Mouse (Mus musculus) ES-Bruce4 (cell line): ENCODE measurements around the gene Ruvbl2.

Experiments
- CTCF ChIP-seq: IDR thresholded peaks from one replicate; pipeline ENCODE4 v1.8.1; 2011; ENCODE audit warnings: low read depth, low read length
- EP300 ChIP-seq: IDR thresholded peaks from 2 replicates; pipeline ENCODE4 v1.6.1; 2011; ENCODE audit warnings: low read depth, low read length; ENCODE audit not compliant: insufficient read depth

DNA sequence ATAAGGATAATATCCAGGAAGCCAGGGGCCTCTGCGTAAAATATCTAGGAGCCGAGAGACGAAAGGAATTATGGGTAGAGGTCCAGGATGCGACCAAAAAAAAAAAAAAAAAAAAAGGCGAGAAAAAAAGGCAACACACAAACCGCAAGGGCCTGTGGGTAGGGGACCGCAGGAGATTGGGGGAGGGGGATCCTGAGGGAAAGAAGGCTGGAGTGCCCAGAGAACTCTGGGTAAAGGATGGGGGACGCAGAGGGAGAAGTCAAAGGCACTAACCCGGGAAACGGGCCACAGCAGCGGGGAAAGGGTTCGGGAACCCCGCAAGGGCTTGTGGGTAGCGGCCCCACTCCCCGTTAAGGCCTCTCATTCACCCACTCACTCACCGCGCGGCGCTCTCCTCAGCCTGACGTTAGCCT lies 42.8 kb downstream of the Ruvbl2 start:
- TF ChIP-seq CTCF, result no peak
- no peak for TF ChIP-seq EP300
